Mouse (Mus musculus) forebrain, embryonic 10.5 days (tissue): ENCODE data around the gene Atxn7l1. TPM values are rescaled to one million over a fixed set of nuclear protein-coding genes. Genes with fewer than 3 reads are reported as not detected.

Experiments used
- DNase-seq: peaks from one replicate; pipeline ENCODE4 v3.0.0-alpha.2; 2017; ENCODE audit warnings: low spot score; ENCODE audit errors: extremely low spot score
- H3K27ac ChIP-seq: fragments of 300-500 bp; sonication (generic); 2 replicates; pipeline ENCODE4 v1.5.1; 2016; ENCODE audit warnings: mild to moderate bottlenecking
- H3K27me3 ChIP-seq: fragments of 300-500 bp; sonication (generic); 2 replicates; pipeline ENCODE4 v1.6.1; 2016; ENCODE audit warnings: mild to moderate bottlenecking; ENCODE audit not compliant: poor library complexity, severe bottlenecking
- H3K36me3 ChIP-seq: fragments of 300-500 bp; sonication (generic); replicated peaks from 2 replicates; pipeline ENCODE4 v1.6.1; 2016; ENCODE audit warnings: mild to moderate bottlenecking, moderate library complexity
- H3K4me1 ChIP-seq: fragments of 300-500 bp; sonication (generic); 2 replicates; pipeline ENCODE4 v1.6.1; 2016
- H3K4me3 ChIP-seq: fragments of 300-500 bp; sonication (generic); 2 replicates; pipeline ENCODE4 v1.5.1; 2016; ENCODE audit warnings: mild to moderate bottlenecking, moderate library complexity
- H3K9me3 ChIP-seq: fragments of 300-500 bp; sonication (generic); 2 replicates; pipeline ENCODE4 v1.6.1; 2016; ENCODE audit warnings: mild to moderate bottlenecking, moderate library complexity
- WGBS: fragments of 180-500 bp; shearing (Covaris S2); methylation state at CpG from one replicate; pipeline ENCODE4 v1.1.7; 2016; 5-methylcytosine and 5-hydroxymethylcytosine counted together
- polyA plus RNA-seq: library from polyadenylated mRNA; unstranded; fragments of >200 nt; fragmentation: Nextera tagmentation; extraction: Ambion mirVana; gene quantifications from 2 replicates; pipeline ENCODE4 v1.2.1, GENCODE M21; 2016

Atxn7l1 gene
- polyA plus RNA-seq, 1 experiment from 2014 or later = 11.0 TPM

- H3K27ac ChIP-seq = no peak overlapping the region
- 55% methylated on average over 7 of the region's 7 CpGs for WGBS
- H3K36me3 ChIP-seq = no peaks in the 10 kb centered on the region
- no peaks in the 10 kb centered on the region for H3K9me3 ChIP-seq
- H3K4me3 ChIP-seq = no peak overlapping the region
- H3K27me3 ChIP-seq = no peaks in the 10 kb centered on the region
- DNase-seq = no peak
- H3K4me1 ChIP-seq = peaks cover 6% of the 10 kb centered on the region; the same call in 1 of the 2 replicates
These were observed 255.8 kb downstream of the Atxn7l1 start for GRCm38 (mm10) chr12:33403265-33403693.

GRCm38 (mm10) chr12:33404996-33405395 is 257.5 kb downstream of the Atxn7l1 start:
- Histone ChIP-seq H3K4me1 (peaks cover 6% of the 10 kb centered on the region; the same call in 1 of the 2 replicates), H3K36me3 (no peaks in the 10 kb centered on the region), H3K4me3 (no peak overlapping the region), H3K9me3 (no peaks in the 10 kb centered on the region), H3K27ac (no peak overlapping the region), H3K27me3 (no peaks in the 10 kb centered on the region)
- 52% methylated on average over 5 of the region's 5 CpGs for WGBS
- DNase-seq = no peak

GRCm38 (mm10) chr12:33405398-33406026 is 258.0 kb downstream of the Atxn7l1 start:
- Histone ChIP-seq H3K4me1 (peaks cover 6% of the 10 kb centered on the region; the same call in 1 of the 2 replicates), H3K27me3 (no peaks in the 10 kb centered on the region), H3K9me3 (no peaks in the 10 kb centered on the region), H3K27ac (no peak overlapping the region), H3K4me3 (no peak overlapping the region), H3K36me3 (no peaks in the 10 kb centered on the region)
- 48% methylated on average over 6 of the region's 6 CpGs for WGBS
- DNase-seq = no peak

DNA sequence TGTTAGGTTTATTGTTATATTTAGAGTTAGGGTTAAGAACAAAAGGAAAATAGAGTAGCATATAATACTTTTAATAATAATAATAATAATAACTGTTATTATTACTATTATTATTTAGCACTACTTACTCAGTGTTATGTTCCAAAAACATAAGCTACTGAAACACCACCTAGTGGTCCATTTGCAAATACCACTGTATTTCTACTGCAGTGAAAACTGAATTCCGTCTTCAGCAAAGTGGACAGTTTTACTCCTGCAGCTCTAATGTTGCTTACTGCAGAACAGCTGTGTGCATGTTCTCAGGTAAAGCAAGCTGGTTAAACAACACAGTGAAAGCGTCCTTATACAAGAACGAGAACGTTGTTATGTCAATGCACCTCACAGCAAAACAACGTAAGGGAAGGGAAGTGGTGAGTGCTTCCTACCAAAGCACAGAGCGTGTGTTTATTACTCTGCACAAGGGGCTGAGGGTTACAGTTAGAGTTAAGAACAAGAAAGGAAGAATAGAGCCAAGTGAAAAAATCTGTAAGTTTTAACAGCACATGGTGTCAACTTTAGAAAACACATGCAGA is 264.2 kb downstream of the Atxn7l1 start:
- H3K9me3 ChIP-seq = no peaks in the 10 kb centered on the region
- no peak overlapping the region for H3K27ac ChIP-seq
- whole genome bisulfite sequencing = 59% methylated on average over 6 of the region's 6 CpGs
- H3K27me3 ChIP-seq = no peaks in the 10 kb centered on the region
- DNase-seq = no peak
- no peaks in the 10 kb centered on the region for H3K4me1 ChIP-seq
- no peak overlapping the region for H3K4me3 ChIP-seq
- no peaks in the 10 kb centered on the region for H3K36me3 ChIP-seq

Other genes with a start within 250 kb of the Atxn7l1 start
- gene Sypl, start 193.8 kb upstream of the Atxn7l1 start, polyA plus RNA-seq = 48.6 and 52.0 TPM in 2 replicates
- not detected in 2 replicates for gene Cdhr3, start 54.8 kb upstream of the Atxn7l1 start, polyA plus RNA-seq
- gene Efcab10, start 247.2 kb downstream of the Atxn7l1 start, polyA plus RNA-seq = 0.89 and 0.90 TPM in 2 replicates